ENCODE assay signal across 8 mouse cellular contexts in the genomic region with DNA sequence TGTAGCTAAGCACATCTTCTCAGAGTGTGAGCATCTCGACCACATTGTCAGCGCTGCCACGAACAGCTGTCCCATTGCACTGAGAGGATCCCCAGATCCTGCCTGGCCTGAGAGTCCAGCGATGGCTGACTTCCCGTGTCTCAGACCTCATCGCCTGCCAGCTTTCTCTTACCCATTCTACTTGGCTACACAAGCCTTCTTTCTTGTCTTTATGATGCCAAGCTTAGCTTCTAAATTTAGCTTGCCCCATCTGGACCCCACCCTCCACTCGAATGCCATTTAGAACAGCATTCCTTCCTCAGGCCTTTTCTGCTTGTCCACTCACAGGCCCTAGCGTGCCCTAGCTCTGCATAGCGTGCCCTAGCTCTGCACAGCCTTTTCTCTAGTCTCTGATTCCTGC.
A peak's percentile ranks its signal among the peaks of the same experiment; 100 is the strongest.
DNase-seq lines count a peak whose midpoint lies in the region; ATAC-seq and TF ChIP-seq lines count a peak whose summit lies in the region.

No protein-coding gene starts in this region.

- H3K36me3 ChIP-seq in hindbrain, embryonic 12.5 days = no peaks in the 10 kb centered on the region
- no peaks in the 10 kb centered on the region for H3K36me3 ChIP-seq in hindbrain, embryonic 11.5 days (ENCODE audit: control insufficient read depth, insufficient read depth, low read length)
- H3K36me3 ChIP-seq in heart, embryonic 13.5 days = no peaks in the 10 kb centered on the region
- H3K36me3 ChIP-seq in midbrain, postnatal 0 days (ENCODE audit: insufficient read depth, low read length) = no peaks in the 10 kb centered on the region

- 87% methylated on average over 9 of the region's 9 CpGs for WGBS in hindbrain, embryonic 12.5 days
- 96% methylated on average over 9 of the region's 9 CpGs for WGBS in hindbrain, embryonic 11.5 days
- 42% methylated on average over 9 of the region's 9 CpGs for WGBS in heart, embryonic 13.5 days
- WGBS in midbrain, postnatal 0 days = 72% methylated on average over 9 of the region's 9 CpGs

- no peak for TF ChIP-seq CTCF in midbrain, postnatal 0 days (IDR thresholded peaks at IDR 0.05)

- no peaks in the 10 kb centered on the region for H3K9me3 ChIP-seq in hindbrain, embryonic 12.5 days (replicated peaks)
- no peaks in the 10 kb centered on the region for H3K9me3 ChIP-seq in hindbrain, embryonic 11.5 days (ENCODE audit: control insufficient read depth, low read length)
- H3K9me3 ChIP-seq in heart, embryonic 13.5 days = no peaks in the 10 kb centered on the region
- H3K9me3 ChIP-seq in midbrain, postnatal 0 days (ENCODE audit: low read length) = no peaks in the 10 kb centered on the region

- no peak overlapping the region for H3K4me3 ChIP-seq in hindbrain, embryonic 12.5 days
- H3K4me3 ChIP-seq in hindbrain, embryonic 11.5 days (ENCODE audit: low read depth, low read length) = no peak overlapping the region
- no peak overlapping the region for H3K4me3 ChIP-seq in heart, embryonic 13.5 days
- no peak overlapping the region for H3K4me3 ChIP-seq in midbrain, postnatal 0 days (ENCODE audit: low read depth, low read length)

- DNase-seq in hindbrain, embryonic 11.5 days (ENCODE audit: low spot score) = no peak
- peak; percentile 82 to 83 for DNase-seq in cerebellum, postnatal 14 days
- peak; percentile 72 for DNase-seq in midbrain, postnatal 0 days (ENCODE audit: low spot score)
- DNase-seq in layer of hippocampus, adult 11-12 months (ENCODE audit: low spot score) = no peak
- DNase-seq in kidney, postnatal 36 days = no peak
- DNase-seq in kidney, postnatal 25 days = no peak

- H3K27ac ChIP-seq in hindbrain, embryonic 12.5 days = no peak overlapping the region
- H3K27ac ChIP-seq in hindbrain, embryonic 11.5 days (ENCODE audit: low read depth, low read length) = no peak overlapping the region
- peak overlapping the region; percentile 82 for H3K27ac ChIP-seq in heart, embryonic 13.5 days (replicated peaks)
- no peak overlapping the region for H3K27ac ChIP-seq in midbrain, postnatal 0 days (ENCODE audit: low read depth, low read length)

- peak; percentile 20; the same call in 1 of the 2 replicates for ATAC-seq in hindbrain, embryonic 12.5 days (ENCODE audit: low FRiP score)
- no peak for ATAC-seq in hindbrain, embryonic 11.5 days (ENCODE audit: low FRiP score)
- no peak for ATAC-seq in heart, embryonic 13.5 days (ENCODE audit: extremely low read depth, insufficient number of reproducible peaks, low FRiP score, low TSS enrichment)
- peak; percentile 45; the same call in 1 of the 2 replicates for ATAC-seq in midbrain, postnatal 0 days (ENCODE audit: low FRiP score)

- no peak overlapping the region for H3K9ac ChIP-seq in hindbrain, embryonic 12.5 days
- no peak overlapping the region for H3K9ac ChIP-seq in hindbrain, embryonic 11.5 days (ENCODE audit: low read depth, low read length)
- no peak overlapping the region; the same call in 1 of the 2 replicates for H3K9ac ChIP-seq in heart, embryonic 13.5 days
- H3K9ac ChIP-seq in midbrain, postnatal 0 days (replicated peaks; ENCODE audit: low read length, poor library complexity, severe bottlenecking) = no peak overlapping the region

- no peak overlapping the region for H3K4me2 ChIP-seq in hindbrain, embryonic 12.5 days (replicated peaks)
- H3K4me2 ChIP-seq in hindbrain, embryonic 11.5 days (replicated peaks; ENCODE audit: low read depth, low read length) = no peak overlapping the region
- H3K4me2 ChIP-seq in heart, embryonic 13.5 days = peak overlapping the region; percentile 37
- H3K4me2 ChIP-seq in midbrain, postnatal 0 days (ENCODE audit: low read depth, low read length, poor library complexity, severe bottlenecking) = no peak overlapping the region

- H3K27me3 ChIP-seq in hindbrain, embryonic 12.5 days = no peaks in the 10 kb centered on the region
- H3K27me3 ChIP-seq in hindbrain, embryonic 11.5 days (ENCODE audit: control insufficient read depth, insufficient read depth, low read length) = no peaks in the 10 kb centered on the region
- H3K27me3 ChIP-seq in heart, embryonic 13.5 days (replicated peaks) = no peaks in the 10 kb centered on the region
- no peaks in the 10 kb centered on the region for H3K27me3 ChIP-seq in midbrain, postnatal 0 days (ENCODE audit: insufficient read depth, low read length)

- H3K4me1 ChIP-seq in hindbrain, embryonic 12.5 days = peaks cover 20% of the 10 kb centered on the region
- H3K4me1 ChIP-seq in hindbrain, embryonic 11.5 days (replicated peaks; ENCODE audit: control insufficient read depth, insufficient read depth, low read length) = no peaks in the 10 kb centered on the region
- peaks cover 44% of the 10 kb centered on the region for H3K4me1 ChIP-seq in heart, embryonic 13.5 days
- peaks cover 7% of the 10 kb centered on the region; the same call in 1 of the 2 replicates for H3K4me1 ChIP-seq in midbrain, postnatal 0 days (ENCODE audit: insufficient read depth, low read length)

Comparison
In these comparisons a context has a peak if more than half of its experiments do, and no peak if none do; other contexts are left out.
1. ATAC-seq: peak in hindbrain, embryonic 12.5 days (single experiment) and midbrain, postnatal 0 days (single experiment); none in hindbrain, embryonic 11.5 days (single experiment) and heart, embryonic 13.5 days (single experiment).
2. DNase-seq: peak in cerebellum, postnatal 14 days (2 of 2) and midbrain, postnatal 0 days (single experiment); none in hindbrain, embryonic 11.5 days (single experiment), layer of hippocampus, adult 11-12 months (single experiment), kidney, postnatal 36 days (0 of 2) and kidney, postnatal 25 days (0 of 2).